Comparison of ENCODE assay signal across 20 mouse cellular contexts in the genomic region with DNA sequence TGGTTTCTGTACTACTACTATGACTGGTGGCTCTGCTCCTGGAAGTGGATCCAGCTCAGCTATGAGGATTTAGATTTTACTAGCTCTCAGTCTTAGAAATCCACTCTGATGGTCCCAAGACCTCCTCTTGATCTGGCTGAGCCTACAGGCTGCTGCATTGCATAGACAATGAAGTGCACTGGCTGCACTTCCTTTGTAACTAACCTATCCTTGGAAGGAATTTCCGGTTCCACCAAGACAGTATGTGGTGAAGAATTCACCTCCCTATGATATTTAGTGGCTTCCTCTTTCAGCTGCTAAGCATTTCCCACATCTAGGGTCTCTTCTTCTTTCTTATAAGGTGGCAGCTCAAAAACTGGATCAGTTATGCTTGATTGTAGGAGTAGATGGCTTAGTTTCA. TPM values are rescaled to one million over a fixed set of nuclear protein-coding genes. Genes with fewer than 3 reads are reported as not detected.
"Had no signal": no experiment of that assay in that cellular context is flagged by ENCODE, and none has a peak within 500 bp of the region (broad histone marks: within the 10 kb centered on the region; RNA-seq: fewer than 3 reads in every experiment).

No protein-coding gene starts in this region.

- H3K4me1 ChIP-seq: limb, embryonic 13.5 days; megakaryocyte, embryonic 14.5 days; midbrain, embryonic 12.5 days; neural tube, embryonic 13.5 days had no signal

- DNase-seq: layer of hippocampus, adult 9-11 months; left cerebral cortex, postnatal 4 days; lung, embryonic 14.5 days; lung, postnatal 10 days; lung, postnatal 4 days; right cerebral cortex, postnatal 14 days; thymus, postnatal 36 days had no signal

- H3K9ac ChIP-seq: limb, embryonic 13.5 days; liver, embryonic 15.5 days; lung, embryonic 14.5 days; midbrain, embryonic 12.5 days; neural tube, embryonic 13.5 days had no signal

- H3K36me3 ChIP-seq: limb, embryonic 13.5 days; liver, embryonic 15.5 days; midbrain, embryonic 12.5 days; neural tube, embryonic 13.5 days had no signal

- H3K27ac ChIP-seq: limb, embryonic 13.5 days; liver, embryonic 15.5 days; midbrain, embryonic 12.5 days; neural tube, embryonic 13.5 days had no signal

- H3K27me3 ChIP-seq: limb, embryonic 13.5 days; liver, embryonic 15.5 days; megakaryocyte, embryonic 14.5 days; midbrain, embryonic 12.5 days; neural tube, embryonic 13.5 days had no signal

- H3K4me3 ChIP-seq: limb, embryonic 13.5 days; liver, embryonic 15.5 days; megakaryocyte, embryonic 14.5 days; midbrain, embryonic 12.5 days; neural tube, embryonic 13.5 days had no signal

RNA-seq across cellular contexts. Expression of a gene that starts 24.8 kb away (rescaled TPM):
- total RNA-seq: layer of hippocampus, adult 18-20 months; left cerebral cortex, adult 18-20 months; left cerebral cortex, postnatal 10 days; left cerebral cortex, postnatal 4 days had no signal
- polyA plus RNA-seq: kidney, embryonic 16.5 days; limb, embryonic 13.5 days; liver, embryonic 11.5 days; liver, embryonic 15.5 days; lung, embryonic 14.5 days; midbrain, embryonic 12.5 days; midbrain, embryonic 16.5 days; neural tube, embryonic 13.5 days; stomach, embryonic 16.5 days had no signal

RNA-seq across cellular contexts. Expression of a gene that starts 43.5 kb away (rescaled TPM):
- total RNA-seq: layer of hippocampus, adult 18-20 months; left cerebral cortex, adult 18-20 months; left cerebral cortex, postnatal 10 days; left cerebral cortex, postnatal 4 days had no signal
- polyA plus RNA-seq: kidney, embryonic 16.5 days; limb, embryonic 13.5 days; liver, embryonic 11.5 days; liver, embryonic 15.5 days; lung, embryonic 14.5 days; midbrain, embryonic 12.5 days; midbrain, embryonic 16.5 days; neural tube, embryonic 13.5 days; stomach, embryonic 16.5 days; thymus, postnatal 0 days had no signal

RNA-seq across cellular contexts. Expression of a gene that starts 58.7 kb away (rescaled TPM):
- total RNA-seq: layer of hippocampus, adult 18-20 months; left cerebral cortex, adult 18-20 months; left cerebral cortex, postnatal 10 days; left cerebral cortex, postnatal 4 days had no signal
- polyA plus RNA-seq: kidney, embryonic 16.5 days; liver, embryonic 11.5 days; liver, embryonic 15.5 days; stomach, embryonic 16.5 days had no signal
